Mouse (Mus musculus): ENCODE measurements around the gene Cdk18.
"Not testable (repeated sequence)": the region's sequence is repeated elsewhere in the genome, so short reads cannot be mapped to it uniquely, and the experiment has no call there.

The Cdk18 gene

DNA sequence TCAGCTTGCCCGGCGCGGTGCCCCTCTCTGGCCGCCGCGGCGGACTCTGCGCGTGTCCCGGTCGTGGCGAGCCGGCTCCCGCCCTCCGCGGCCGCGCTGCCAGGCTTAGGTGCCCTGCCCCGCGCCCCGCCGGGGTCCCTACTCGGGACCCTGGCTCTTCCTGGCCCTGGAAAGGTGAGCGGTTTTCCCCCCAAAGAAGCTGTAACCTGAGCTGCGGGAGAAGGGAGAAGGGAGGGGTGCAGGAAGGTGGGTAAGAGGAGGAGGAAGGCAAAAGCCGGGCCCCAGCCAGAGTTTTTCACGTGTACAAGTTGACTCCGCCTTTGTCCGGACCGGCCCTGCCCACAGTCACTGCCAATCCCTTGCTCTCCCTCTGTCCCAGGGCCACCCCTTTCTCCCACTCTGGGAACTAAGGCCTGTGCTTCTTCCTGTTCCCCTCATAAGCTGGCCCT, at the start of gene Cdk18:
TSS of gene Cdk18 (minus strand) at position 269 of the 449 bp plus-strand sequence.
- DNase-seq (ENCODE audit: low spot score in 2 of 2), result peak in 1 of 2 experiments; percentile 63

DNA sequence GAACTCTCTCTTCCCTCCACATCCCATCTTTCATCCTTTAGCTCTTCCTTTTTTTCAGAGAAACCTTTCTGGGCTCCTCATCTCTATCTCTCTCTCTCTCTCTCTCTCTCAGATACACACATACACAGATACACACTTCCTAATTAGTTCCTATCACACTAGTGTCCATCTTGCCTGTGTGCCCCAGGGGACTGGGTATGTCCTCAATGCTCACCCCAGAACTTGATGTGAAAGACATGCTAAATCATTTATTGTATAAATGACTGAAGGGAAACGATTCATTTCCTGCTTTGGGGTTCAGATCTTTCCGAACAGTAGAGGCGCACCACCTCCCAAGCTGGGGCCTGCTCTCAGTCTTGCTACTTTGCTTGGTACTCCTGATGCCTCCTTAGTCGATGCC, 49.7 kb upstream of the Cdk18 start:
- DNase-seq (ENCODE audit: low spot score in 2 of 2), result no peak

DNA sequence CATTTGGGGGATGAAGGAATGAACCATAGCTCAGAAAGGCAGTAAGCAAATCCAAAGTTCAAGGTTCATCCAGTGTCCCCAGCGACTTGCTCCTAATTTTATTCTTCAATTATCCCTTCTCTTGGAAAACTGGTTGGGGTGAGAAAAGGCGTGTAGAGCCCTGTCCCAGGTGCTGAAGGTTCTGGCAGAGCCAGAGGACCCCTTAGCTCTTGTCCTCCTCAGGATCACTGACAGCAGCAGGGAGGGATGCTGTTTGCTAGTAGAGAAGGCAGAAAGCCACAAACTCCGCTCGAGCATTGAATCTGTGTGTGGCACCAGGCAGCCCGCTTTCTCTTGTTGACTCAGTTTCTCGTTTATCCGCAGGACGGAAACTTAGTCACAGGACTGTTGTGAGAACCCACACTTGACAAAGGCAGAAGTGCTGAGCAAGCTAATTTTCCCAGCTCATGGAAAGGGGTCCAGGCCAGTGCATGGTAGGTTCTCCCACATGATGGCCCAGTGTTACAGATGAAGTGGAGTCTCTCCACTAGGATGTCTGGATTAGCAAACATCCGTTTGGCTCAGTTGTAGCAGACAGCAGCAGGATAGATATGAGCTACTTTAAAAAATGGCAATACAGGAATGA, 49.1 kb upstream of the Cdk18 start:
- DNase-seq (ENCODE audit: low spot score in 2 of 2), result no peak

DNA sequence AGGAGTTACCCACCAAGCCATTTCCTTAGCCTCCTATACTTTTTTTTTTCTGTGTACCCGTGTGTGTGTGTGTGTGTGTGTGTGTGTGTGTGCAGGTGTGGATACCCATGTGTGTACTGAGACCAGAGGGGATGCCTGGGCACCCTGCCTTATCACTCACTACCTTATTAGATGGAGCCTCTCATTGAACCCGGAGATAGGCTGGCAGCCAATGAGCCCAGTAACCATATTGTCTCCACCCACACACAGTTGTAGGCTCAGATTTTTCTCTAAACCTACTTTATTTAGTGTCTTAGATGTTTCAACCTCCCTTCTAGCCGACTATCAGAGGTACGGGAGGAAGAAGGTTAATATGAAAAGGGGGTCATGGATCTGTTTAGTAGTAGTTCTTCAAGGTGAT, 46.8 kb upstream of the Cdk18 start:
- peak in 1 of 2 experiments; percentile 42 for DNase-seq (ENCODE audit: low spot score in 2 of 2)

DNA sequence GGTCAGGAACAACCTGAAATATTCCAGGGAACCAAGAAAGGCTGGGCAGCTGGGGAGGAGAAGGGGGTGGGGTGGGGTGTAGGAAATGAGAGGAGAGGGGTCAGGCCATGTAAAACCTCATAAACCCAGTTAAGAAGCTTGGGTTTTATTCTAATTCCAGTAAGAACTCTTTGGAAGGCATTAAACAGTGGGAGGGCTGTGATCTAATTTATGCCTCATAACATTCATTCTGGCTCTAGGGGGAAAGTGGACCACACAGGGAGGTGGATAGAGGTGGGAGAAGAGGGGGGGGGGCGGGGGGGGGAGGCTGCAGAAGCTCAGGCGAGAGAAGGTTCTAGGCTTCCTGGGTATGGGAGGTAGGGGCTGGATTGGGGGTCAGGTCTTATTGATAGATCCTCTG, 32.1 kb upstream of the Cdk18 start:
- DNase-seq (ENCODE audit: low spot score in 2 of 2), result no peak

DNA sequence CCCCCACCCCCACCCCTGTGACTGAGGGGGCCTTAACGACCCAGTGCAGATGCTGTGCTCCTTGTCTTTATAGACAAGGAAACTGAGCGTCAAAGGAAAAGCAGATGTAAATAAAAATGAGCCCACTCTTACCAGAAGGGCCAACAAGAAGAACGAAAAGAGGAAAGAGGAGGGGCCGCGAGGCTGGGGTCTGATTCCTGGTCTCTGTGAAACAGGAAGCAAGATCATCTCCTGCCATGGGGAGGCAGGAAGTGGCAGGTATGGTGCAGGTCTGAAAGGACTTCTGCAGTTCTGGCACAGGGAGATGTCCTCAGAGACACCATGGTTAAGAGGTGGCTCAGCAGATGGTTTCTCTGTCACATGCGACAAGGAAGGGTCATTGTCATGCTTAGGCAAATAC, 31.2 kb upstream of the Cdk18 start:
- DNase-seq (ENCODE audit: low spot score in 2 of 2), result no peak

DNA sequence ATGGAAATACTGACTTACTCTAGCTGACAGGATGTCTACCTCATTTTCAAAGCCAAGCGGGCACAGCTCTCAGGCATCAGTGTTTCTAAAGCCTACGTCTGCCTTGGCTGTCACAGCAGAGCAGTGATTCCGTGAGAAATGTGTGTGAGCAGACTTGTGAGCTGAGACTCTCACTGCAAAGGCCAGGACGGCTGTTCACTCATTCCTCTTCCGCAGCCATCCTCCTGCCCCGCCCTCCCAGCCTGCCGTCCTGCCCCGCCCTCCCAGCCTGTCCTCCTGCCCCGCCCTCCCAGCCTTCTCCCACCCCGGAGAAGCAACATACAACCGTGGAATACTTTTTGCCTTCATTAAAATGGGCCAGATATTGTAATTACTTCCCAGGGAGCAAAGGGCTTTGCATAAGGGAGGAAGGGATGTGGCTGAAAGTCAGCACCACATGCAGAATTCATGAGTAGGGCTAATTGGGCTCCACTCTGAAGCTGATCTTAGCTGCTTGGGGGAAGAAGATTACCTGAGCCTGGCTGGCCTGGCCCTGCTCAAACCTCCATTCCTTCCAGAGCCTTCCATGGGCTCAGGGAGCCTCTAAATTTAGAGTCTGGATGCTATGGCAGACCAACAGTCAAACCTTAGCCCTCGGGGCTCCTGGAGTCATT, 28.8 kb upstream of the Cdk18 start:
- no peak for DNase-seq (ENCODE audit: low spot score in 2 of 2)

DNA sequence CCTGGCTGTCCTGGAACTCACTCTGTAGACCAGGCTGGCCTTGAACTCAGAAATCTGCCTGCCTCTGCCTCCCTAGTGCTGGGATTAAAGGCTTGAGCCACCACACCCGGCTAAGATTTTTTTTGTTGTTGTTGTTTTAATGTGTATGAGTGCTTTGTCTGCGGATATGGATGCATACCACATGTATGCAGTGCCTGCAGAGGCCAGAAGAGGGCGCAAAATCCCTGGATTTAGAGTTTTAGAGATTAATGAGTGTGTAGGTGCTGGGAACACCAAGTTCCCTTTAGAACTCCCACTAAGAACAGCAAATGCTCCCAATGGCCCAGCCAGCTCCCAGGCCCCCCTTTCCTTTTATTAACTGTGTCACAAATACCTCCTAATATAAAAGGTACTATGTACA, 26.4 kb upstream of the Cdk18 start:
- no peak for DNase-seq (ENCODE audit: low spot score in 2 of 2)

DNA sequence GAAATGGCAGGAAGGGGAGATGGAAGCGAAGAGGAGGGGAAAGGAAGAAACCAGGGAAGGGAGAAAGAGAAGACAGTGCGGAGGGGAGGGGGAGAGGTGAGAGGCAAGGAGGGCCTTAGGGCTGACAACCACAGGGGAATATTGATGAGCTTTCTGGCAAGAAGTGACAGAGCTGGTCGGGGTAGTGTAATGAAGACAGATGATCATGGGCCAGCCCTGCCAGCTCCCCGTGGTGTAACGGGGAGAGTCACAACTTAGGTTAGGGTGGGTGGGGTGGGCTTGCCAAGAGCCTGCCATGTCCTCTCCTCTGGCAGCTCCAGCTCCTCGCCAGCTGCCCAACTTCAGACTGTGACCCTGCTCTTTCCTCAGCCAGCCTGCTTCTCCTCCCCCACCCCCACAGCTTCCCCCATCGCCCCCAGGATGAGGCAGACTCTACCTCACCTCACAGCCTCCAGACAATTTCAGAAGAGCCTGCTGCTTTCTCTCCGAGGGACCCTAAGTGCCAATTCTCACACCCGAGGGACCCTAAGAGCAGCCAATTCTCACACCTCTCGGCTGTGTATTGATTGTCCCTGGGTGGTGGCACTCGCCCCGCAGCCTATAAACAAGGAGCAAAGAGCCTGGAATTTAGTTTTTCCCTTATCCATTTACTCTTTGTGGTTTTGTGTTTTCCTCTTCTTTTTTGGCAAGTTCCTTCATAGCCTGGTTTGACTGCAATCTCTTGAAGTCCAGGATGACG, 25.5 kb upstream of the Cdk18 start:
- DNase-seq (ENCODE audit: low spot score in 2 of 2), result no peak

DNA sequence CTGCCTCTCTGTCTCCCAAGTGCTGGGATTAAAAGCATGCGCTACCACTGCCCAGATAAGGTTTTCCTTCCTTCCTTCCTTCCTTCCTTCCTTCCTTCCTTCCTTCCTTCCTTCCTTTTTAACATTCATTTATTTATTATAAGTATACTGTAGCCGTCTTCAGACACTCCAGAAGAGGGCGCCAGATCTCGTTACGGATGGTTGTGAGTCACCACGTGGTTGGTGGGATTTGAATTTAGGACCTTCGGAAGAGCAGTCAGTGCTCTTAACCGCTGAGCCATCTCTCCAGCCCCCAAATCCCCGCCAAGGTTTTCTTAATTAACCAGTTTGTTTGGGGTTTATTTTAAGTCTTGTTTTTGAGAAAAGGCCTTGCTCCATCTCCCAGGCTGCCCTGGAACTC, 23.1 kb upstream of the Cdk18 start:
- DNase-seq (ENCODE audit: low spot score in 2 of 2), result not testable (repeated sequence)

DNA sequence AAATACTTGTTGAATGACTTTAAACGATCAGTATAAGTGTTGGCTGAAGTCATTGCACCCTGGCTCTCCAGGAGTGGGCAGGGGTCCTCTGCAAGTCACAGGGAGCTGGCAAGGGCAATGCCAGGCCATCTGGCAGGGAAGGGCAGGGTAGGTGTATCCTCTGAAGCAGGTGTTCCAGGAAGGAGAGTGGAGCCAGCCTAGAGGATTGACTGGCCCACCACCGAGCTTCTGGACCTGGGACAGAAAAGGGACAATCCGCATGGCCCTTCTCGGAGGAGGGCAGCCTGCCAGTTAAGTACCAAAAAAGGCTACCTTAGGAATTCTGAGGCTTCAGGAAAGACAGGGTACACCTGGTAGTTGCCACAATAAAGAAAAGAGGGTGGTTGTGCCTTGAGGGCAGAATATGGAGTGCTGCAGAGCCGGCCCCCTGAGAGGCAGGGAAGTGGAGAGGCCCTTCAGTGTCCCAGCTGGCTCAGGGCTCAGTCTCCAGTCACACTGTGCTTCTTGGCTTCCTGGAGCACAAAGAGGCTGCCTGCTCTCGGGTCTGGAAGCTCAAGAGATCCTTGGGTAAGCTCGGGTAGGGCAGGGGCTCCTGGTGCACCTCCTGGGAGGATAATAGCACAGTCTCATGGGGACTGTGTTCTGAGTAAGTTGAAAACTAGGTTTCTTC, 21.9 kb upstream of the Cdk18 start:
- DNase-seq (ENCODE audit: low spot score in 2 of 2), result no peak

DNA sequence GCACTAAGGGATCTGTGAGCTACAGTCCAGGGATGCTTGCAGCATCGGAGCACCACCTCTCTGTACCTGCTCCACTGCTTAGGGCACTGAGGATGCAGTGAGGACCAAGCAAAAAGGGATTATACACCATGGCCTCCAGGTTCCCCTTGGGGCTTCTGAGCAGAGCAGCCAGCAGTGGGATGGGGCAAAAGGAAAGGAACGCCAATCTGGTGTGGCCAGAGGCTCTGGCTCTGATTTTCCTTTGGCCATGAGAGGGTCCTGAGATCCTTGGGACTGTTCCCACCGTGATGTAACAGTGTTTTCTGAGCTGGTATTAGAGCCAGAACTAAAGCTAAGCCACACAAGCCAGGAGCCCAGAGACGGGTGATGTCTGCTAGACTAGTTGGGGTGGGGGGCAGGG, 20.2 kb upstream of the Cdk18 start:
- DNase-seq (ENCODE audit: low spot score in 2 of 2), result no peak

DNA sequence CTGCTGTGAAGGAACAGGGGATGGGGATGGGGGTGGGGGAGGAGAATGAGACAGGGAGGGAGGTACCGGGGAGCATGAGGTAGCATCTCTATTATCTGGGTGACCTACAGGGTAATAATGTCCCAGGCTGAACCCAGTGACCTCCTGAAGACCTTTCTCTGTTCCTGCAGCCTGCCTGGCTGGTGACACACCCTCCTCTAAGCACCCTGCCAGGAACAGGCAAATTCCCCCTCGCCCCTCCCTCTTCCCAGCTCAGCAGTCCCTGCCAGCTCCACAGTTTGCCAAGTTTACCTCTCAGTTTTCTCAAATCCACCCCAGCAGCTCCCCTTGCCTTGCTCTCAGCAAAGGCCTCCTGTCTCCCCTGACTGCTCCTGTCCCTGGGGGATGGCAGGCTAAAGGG, 19.3 kb upstream of the Cdk18 start:
- DNase-seq (ENCODE audit: low spot score in 2 of 2), result no peak

DNA sequence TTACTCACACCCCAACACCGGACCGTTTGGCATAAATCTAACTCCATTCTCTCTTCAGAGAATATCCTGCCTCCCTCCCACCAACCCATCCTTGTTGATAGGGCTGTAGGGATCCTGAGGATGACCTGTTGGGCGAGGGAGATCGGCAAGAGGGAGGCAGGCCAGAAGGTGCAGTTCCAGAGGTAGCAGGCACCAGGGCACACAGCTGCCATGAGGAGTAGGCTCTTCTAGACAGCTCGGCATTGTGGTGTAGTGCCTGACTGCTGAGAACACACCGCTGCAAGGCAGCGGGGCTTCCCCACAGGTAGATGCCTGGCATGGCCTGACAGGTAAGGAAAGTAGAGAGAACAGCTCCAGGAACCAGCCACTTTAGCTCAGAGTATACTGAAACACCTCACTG, 18.3 kb upstream of the Cdk18 start:
- no peak for DNase-seq (ENCODE audit: low spot score in 2 of 2)

DNA sequence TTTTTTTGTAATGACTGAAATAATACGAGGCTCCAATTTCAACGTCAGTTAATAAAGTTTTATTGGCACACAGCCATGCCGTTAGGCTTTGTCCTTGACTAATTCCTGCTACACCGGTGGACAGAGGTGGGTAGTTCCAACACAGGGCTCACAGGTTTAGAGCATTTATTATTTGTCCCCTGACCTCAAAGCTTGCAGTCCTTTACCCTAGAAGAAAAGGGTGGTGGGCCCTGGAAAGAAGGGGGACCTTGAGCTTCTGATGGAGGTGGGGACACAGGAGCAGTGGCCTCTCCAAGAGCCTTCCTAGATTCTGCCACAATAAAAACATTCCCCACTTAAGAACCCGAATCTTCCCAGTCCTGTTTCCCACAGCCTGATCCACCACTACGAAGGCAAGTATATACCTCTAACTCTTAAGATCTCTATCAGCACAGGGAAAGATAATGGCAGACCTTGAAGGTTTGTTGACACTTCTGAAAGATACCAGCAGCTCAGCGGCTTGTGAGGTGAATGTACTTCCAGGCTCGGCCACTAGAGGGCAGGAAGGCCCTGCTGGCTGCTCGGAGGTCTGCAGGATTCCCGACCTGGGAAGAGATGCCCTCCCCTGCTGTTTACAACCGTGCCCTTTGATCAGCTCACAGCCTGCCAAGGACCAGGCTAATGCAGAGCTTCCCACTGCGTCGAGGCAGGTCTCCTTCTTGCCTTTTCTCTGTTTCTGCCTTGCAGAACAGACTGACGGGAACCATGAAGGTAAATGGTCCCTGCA, 17.7 kb upstream of the Cdk18 start:
- peak; percentile 87 to 92 for DNase-seq (ENCODE audit: low spot score in 2 of 2)

DNA sequence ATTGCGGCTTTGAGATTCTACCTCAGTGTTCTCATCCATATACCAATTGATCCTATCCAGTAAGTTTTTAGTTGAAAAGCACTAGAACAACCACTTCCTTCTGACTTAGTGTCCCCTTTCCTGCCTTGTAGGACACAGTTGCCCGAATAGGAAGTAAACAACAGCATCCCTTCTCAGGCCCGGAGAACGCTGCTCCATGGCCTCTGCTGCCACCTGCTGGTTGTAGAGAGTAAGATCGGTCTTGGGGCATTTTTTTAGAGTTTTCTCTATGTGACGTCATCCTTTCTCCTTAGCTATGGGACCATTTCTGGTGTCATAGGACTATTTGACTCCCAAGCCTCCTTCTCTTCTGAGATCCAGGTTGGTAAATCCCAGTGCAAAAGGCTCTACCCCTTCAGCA, 16.3 kb upstream of the Cdk18 start:
- DNase-seq (ENCODE audit: low spot score in 2 of 2), result peak; percentile 76 to 81

DNA sequence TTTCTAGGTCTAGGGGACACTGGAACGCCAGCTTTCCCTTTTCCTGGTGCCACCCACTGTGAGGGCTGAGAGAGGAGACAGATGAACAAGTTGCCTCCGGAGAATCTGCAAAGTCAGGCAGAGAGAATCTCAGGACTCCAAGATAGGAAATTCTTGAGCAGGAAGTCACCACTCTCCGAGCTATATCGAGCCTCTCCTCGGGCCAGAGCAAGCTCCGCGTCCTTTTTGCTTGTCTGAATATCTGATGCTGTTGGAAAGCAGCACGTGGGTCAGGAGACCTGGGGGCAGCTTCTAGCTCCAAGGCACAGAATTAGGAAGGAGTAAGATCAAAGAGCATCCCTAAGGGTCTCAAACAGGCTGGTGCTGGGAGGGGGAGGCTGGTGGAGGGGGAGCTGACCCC, 14.2 kb upstream of the Cdk18 start:
- no peak for DNase-seq (ENCODE audit: low spot score in 2 of 2)

DNA sequence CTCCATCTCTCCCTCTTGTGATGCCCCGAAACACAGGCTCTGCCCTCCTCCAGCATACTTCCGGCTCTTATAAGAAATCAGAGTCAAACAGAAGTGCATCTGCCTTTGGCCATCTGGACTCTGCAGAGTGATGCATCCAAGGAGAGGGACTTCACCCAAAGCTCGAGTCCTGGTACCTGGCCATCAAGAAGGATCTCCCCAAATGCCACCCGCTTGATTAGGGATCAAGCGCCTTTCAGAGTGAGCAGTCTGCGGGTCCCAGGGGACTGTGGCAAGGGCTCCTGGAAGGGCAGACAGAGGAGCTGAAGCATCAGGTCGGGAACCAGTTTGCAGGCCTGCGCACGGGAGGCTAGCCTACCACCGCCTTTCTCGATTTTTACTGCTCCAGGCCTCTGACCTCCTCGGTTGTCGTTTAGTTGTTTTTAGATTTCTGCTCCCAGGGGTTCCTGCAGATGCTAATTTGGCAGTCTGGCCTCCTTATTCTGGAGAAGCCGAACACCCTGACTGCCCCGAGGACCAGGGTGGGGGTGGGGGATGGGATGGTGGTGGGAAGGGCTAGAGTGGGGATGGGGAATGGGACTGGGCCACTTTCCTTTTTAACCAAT, 13.7 kb upstream of the Cdk18 start:
- no peak for DNase-seq (ENCODE audit: low spot score in 2 of 2)

DNA sequence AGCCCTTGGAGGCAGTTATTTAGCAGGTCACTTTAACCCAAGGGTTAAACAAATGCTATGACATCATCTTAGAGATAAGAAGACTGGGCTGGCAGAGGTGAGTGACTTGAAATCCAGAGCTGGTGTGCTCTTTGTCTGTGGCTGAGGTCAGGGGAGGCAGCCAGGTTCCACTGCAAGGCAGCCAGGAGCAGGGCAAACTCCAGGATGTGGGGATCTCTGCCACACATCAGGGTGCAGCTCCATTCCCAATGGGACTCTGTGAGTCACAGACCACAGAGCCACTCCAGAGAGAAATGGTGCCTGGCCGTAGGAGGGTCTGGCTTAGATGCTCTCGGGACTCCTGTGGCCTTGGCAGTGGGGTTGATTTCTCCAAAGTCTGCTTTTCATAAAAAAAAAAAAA, 12.4 kb upstream of the Cdk18 start:
- no peak for DNase-seq (ENCODE audit: low spot score in 2 of 2)

DNA sequence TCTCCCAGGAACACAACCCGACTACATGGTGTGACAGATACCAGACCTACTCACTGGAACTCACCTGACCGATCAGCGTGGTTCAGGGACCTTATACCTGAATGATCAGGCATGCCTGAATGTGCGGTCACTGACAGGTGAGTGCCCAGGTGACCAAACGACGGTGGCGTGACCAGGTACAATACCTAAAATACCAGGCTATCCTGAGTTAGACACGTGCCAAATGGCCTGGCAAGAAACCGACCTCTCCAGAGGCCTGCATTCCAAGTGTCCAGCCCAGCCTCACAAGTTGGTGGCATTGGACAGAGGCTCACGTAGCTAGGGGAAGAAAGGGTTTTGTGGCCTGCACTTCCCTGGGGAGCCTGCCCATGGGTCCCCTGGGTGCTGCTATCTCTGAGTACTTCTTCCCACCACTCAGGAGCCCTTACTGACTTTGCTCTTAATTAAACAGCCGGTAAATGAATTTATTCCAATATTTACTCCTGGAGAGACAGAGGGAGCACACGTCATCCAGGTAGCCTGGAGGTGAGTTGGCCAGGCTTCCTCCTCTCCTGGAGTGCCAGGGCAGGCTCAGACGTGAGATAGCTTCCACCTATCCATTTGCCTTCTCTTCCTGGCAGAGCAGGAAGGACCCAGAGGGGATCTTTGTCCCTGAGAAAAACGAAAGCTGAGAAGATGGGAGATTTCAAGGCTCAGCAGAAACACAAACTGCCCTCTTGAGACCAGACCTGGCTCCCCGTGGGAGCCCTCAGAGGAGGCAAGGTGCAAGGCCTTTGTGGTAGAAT, 11.5 kb upstream of the Cdk18 start:
- no peak for DNase-seq (ENCODE audit: low spot score in 2 of 2)

DNA sequence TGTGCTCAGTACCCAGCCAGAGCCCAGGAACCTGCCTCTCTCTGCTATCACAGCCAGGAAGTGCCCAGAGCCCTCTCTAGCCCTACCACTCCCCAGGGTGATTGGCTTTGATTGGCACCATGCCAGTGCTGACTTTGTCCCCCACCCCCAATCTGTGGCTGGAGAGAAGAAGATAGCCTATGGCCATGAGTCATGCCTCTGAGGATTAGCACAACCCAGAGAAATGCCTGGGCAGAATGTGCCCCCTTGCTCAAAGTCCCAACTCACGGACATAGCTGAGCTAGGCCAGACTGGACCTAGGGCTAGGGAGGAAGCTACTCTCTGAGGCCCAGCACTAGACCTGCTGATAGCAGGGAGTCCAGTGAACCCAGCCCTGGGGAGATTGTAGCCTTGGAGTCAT, 10.7 kb upstream of the Cdk18 start:
- no peak for DNase-seq (ENCODE audit: low spot score in 2 of 2)
